Mouse (Mus musculus) embryonic fibroblast, embryonic 13.5 days (primary cell): ENCODE results near the gene Cdkal1.

Source experiments
- CTCF ChIP-seq: IDR thresholded peaks from 2 replicates; pipeline ENCODE4 v1.5.1; 2011; ENCODE audit warnings: mild to moderate bottlenecking, control low read depth, low read length, moderate library complexity, borderline replicate concordance; ENCODE audit not compliant: insufficient read depth
- POLR2A ChIP-seq: IDR thresholded peaks from 2 replicates; pipeline ENCODE4 v1.6.1; 2011; ENCODE audit warnings: low read depth, mild to moderate bottlenecking, control low read depth, low read length, moderate library complexity

- TF ChIP-seq CTCF (no peak), POLR2A (no peak)
Measured at GRCm38 (mm10) chr13:29399908-29400307, 455.6 kb downstream of the Cdkal1 start.
